Mouse (Mus musculus) hindbrain, postnatal 0 days (tissue): ENCODE measurements around the gene Slc26a8. TPM values are rescaled to one million over a fixed set of nuclear protein-coding genes. Genes with fewer than 3 reads are reported as not detected.

ENCODE experiments used
- ATAC-seq: fragments of 200-750 bp; cut with Nextera tagmentation; 2 replicates; pipeline ENCODE4 v1.8.0; 2017; ENCODE audit warnings: mild to moderate bottlenecking, moderate TSS enrichment, moderate library complexity
- DNase-seq: peaks from one replicate; pipeline ENCODE4 v3.0.0-alpha.2; 2015; ENCODE audit warnings: low spot score
- H3K27ac ChIP-seq: fragments of 300-500 bp; sonication (generic); 2 replicates; pipeline ENCODE4 v1.5.1; 2014; ENCODE audit warnings: mild to moderate bottlenecking
- H3K27me3 ChIP-seq: fragments of 300-500 bp; sonication (generic); 2 replicates; pipeline ENCODE4 v1.6.1; 2014; ENCODE audit warnings: low read length, mixed read lengths; ENCODE audit not compliant: insufficient read depth
- H3K36me3 ChIP-seq: fragments of 300-500 bp; sonication (generic); 2 replicates; pipeline ENCODE4 v1.6.1; 2014; ENCODE audit warnings: low read length, mixed read lengths; ENCODE audit not compliant: insufficient read depth
- H3K4me1 ChIP-seq: fragments of 300-500 bp; sonication (generic); 2 replicates; pipeline ENCODE4 v1.6.1; 2014; ENCODE audit warnings: antibody characterized with exemption, low read length, mixed read lengths; ENCODE audit not compliant: insufficient read depth
- H3K4me2 ChIP-seq: fragments of 300-500 bp; sonication (generic); 2 replicates; pipeline ENCODE4 v1.6.1; 2014; ENCODE audit warnings: low read depth, mild to moderate bottlenecking, low read length, moderate library complexity, mixed read lengths
- H3K4me3 ChIP-seq: fragments of 300-500 bp; sonication (generic); 2 replicates; pipeline ENCODE4 v1.5.1; 2014; ENCODE audit warnings: low read length
- H3K9ac ChIP-seq: fragments of 300-500 bp; sonication (generic); replicated peaks from 2 replicates; pipeline ENCODE4 v1.6.1; 2014; ENCODE audit warnings: mild to moderate bottlenecking, low read length, moderate library complexity, mixed read lengths
- H3K9me3 ChIP-seq: fragments of 300-500 bp; sonication (generic); 2 replicates; pipeline ENCODE4 v1.6.1; 2016; ENCODE audit warnings: low read length, mixed read lengths
- CTCF ChIP-seq: IDR thresholded peaks from 2 replicates; pipeline ENCODE4 v1.5.1; 2016; ENCODE audit warnings: antibody characterized with exemption, control low read depth, low read depth
- WGBS: fragments of 180-500 bp; shearing (Covaris S2); extraction: QIAGEN DNeasy Blood & Tissue Kit; methylation state at CpG from one replicate; pipeline ENCODE4 v1.1.7; 2014; 5-methylcytosine and 5-hydroxymethylcytosine counted together
- polyA plus RNA-seq: library from polyadenylated mRNA; unstranded; fragments of >200 nt; fragmentation: Nextera tagmentation; extraction: Ambion mirVana; gene quantifications from 2 replicates; pipeline ENCODE4 v1.2.1, GENCODE M21; 2015
- total RNA-seq: library from RNA; depleted of rRNA; stranded (reverse); fragments of >200 nt; gene quantifications from 2 replicates; pipeline ENCODE4 v1.2.3, GENCODE M21; 2014

The Slc26a8 gene
- total and polyA plus RNA-seq, 2 experiments from 2014 or later, result 1.9 to 2.2 TPM

GRCm38 (mm10) chr17:28628248-28629124 lies 61.5 kb downstream of the Slc26a8 start:
- TF ChIP-seq CTCF, result no peak
- Histone ChIP-seq H3K9ac (no peak overlapping the region), H3K4me3 (no peak overlapping the region), H3K4me2 (no peak overlapping the region), H3K36me3 (no peaks in the 10 kb centered on the region), H3K9me3 (no peaks in the 10 kb centered on the region), H3K27ac (no peak overlapping the region), H3K27me3 (no peaks in the 10 kb centered on the region), H3K4me1 (no peaks in the 10 kb centered on the region)
- 67% methylated on average over 10 of the region's 10 CpGs for WGBS
- DNase-seq (no peak), ATAC-seq (no peak)

DNA sequence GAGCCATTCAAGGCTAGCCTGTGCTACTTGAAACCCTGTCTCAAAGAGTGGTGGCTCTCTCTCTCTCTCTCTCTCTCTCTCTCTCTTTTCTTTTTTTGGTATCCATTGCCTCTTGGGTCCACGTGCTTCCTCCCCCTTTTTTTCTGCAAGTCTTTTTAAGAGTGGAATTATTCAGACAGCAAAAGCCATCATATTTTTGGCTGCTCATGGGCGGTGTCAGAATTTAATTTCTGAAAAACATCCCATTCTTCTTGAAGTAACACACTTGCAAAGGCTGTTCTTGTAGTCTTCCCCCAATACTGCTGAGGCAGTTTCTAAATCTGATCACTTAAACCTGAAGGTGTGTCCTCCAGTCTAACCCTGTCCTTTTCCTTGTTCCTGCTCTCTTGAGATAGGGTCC lies 63.1 kb downstream of the Slc26a8 start:
- Histone ChIP-seq H3K4me3 (no peak overlapping the region), H3K4me2 (no peak overlapping the region), H3K9me3 (no peaks in the 10 kb centered on the region), H3K36me3 (no peaks in the 10 kb centered on the region), H3K4me1 (no peaks in the 10 kb centered on the region), H3K27me3 (no peaks in the 10 kb centered on the region), H3K9ac (no peak overlapping the region), H3K27ac (no peak overlapping the region)
- TF ChIP-seq CTCF, result no peak
- DNase-seq (no peak), ATAC-seq (no peak)
- 84% methylated on average over 2 of the region's 2 CpGs for WGBS

GRCm38 (mm10) chr17:28625327-28625726 lies 64.7 kb downstream of the Slc26a8 start:
- no peaks in the 10 kb centered on the region for H3K27me3 ChIP-seq
- no peak overlapping the region for H3K4me3 ChIP-seq
- no peaks in the 10 kb centered on the region for H3K36me3 ChIP-seq
- no peaks in the 10 kb centered on the region for H3K9me3 ChIP-seq
- no peak overlapping the region for H3K4me2 ChIP-seq
- WGBS, result 93% methylated on average over 15 of the region's 15 CpGs
- no peak for TF ChIP-seq CTCF
- peaks cover 4% of the 10 kb centered on the region for H3K4me1 ChIP-seq
- ATAC-seq, result no peak
- DNase-seq, result no peak
- H3K9ac ChIP-seq, result no peak overlapping the region
- no peak overlapping the region for H3K27ac ChIP-seq

DNA sequence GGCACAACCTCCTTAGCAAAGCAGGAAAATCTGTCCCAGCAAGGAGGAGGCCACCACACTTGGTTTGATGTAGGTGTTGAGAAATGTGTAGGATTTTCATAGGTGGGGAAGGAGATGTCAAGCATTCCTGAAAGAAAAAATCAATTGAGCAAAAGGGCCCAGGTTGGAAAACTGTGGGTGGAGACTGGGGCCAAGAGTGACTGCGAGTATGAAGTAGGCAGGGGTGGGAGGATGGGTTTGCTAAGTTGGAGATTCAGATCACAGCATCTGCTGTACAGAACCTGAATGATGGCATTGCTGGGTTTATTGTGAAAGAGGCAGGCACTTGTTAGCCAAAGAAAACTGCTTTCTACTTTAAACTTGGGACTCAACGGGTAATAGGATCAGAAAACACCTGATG lies 65.2 kb downstream of the Slc26a8 start:
- 86% methylated on average over 2 of the region's 2 CpGs for WGBS
- H3K4me2 ChIP-seq, result no peak overlapping the region
- no peaks in the 10 kb centered on the region for H3K27me3 ChIP-seq
- DNase-seq (no peak), ATAC-seq (no peak)
- no peaks in the 10 kb centered on the region for H3K36me3 ChIP-seq
- H3K4me1 ChIP-seq, result peaks cover 7% of the 10 kb centered on the region
- H3K27ac ChIP-seq, result no peak overlapping the region
- H3K9ac ChIP-seq, result no peak overlapping the region
- no peak for TF ChIP-seq CTCF
- H3K9me3 ChIP-seq, result no peaks in the 10 kb centered on the region
- H3K4me3 ChIP-seq, result no peak overlapping the region

GRCm38 (mm10) chr17:28622300-28622759 lies 67.7 kb downstream of the Slc26a8 start, which contains the start of gene Srpk1:
TSS of gene Srpk1 (minus strand) at chr17:28622709.
- 0% methylated on average over 40 of the region's 53 CpGs for WGBS
- DNase-seq (peak; percentile 97), ATAC-seq (peak; percentile 95)
- Histone ChIP-seq H3K4me2 (peak within 1 kb of the TSS; percentile 86), H3K27ac (peak within 1 kb of the TSS; percentile 94), H3K4me3 (peak within 1 kb of the TSS; percentile 95), H3K36me3 (no peaks in the 10 kb centered on the region), H3K27me3 (no peaks in the 10 kb centered on the region), H3K4me1 (peaks cover 7% of the 10 kb centered on the region), H3K9ac (peak within 1 kb of the TSS; percentile 95), H3K9me3 (no peaks in the 10 kb centered on the region)
- TF ChIP-seq CTCF, result no peak

DNA sequence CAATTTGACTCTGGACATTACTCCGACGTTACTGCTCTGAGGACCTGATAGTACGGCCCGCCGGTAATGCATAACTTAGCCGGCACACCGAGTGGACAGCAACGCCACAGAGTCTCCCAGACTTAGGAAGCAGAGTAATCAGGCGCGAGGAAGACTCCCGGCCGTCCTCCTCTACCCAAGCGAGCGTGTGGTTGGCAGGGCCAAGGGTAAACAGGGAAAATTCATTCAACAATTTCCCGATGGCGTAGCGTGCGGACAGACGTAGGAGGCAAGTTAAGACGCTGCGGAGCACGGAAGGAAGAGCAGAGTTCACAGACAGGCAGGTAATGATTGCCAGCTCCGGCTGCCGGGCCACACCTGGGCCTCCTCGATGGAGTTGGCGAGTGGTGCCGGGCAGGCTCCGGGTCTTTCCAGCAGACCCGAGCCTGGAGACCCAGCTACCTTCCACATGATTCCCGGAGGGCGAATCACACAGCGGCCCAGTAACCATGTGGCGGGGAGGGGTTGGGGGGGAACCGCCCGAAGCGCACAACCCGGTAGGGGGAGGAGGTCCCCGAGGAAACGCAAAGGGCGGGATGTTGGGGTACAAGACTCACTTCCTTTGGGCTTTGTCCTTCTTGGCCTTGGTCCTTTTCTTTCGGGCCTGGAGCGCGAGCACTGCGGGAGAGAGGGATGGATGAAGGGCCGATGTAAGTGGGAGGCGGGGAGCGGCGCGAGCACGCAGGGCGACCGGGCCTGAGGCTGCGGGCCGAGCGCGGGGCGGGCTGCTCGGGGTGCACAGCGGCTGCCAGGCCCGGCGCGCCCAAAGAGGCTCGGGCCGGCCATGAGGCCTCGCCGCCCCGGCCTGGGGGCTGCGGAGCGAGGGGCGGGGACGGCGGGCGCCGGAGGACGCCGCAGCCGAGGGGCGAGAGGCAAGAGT lies 68.4 kb downstream of the Slc26a8 start:
- H3K4me2 ChIP-seq, result peak overlapping the region; percentile 86
- TF ChIP-seq CTCF, result no peak
- peaks cover 7% of the 10 kb centered on the region for H3K4me1 ChIP-seq
- WGBS, result under 1% methylated on average over 65 of the region's 78 CpGs
- ATAC-seq, result peak; percentile 79
- H3K36me3 ChIP-seq, result no peaks in the 10 kb centered on the region
- H3K9me3 ChIP-seq, result no peaks in the 10 kb centered on the region
- H3K27ac ChIP-seq, result peak overlapping the region; percentile 94
- no peaks in the 10 kb centered on the region for H3K27me3 ChIP-seq
- peak; percentile 76 for DNase-seq
- peak overlapping the region; percentile 95 for H3K9ac ChIP-seq
- H3K4me3 ChIP-seq, result peak overlapping the region; percentile 95
